Mouse (Mus musculus) forebrain, embryonic 11.5 days (tissue): ENCODE data around the gene Stpg4. TPM values are rescaled to one million over a fixed set of nuclear protein-coding genes. Genes with fewer than 3 reads are reported as not detected.
A peak's percentile ranks its signal among the peaks of the same experiment; 100 is the strongest.

Source experiments
- ATAC-seq: fragments of 200-750 bp; cut with Nextera tagmentation; replicated peaks from 2 replicates; pipeline ENCODE4 v1.8.0; 2017; ENCODE audit warnings: moderate TSS enrichment; ENCODE audit not compliant: low FRiP score
- DNase-seq: peaks from one replicate; pipeline ENCODE4 v3.0.0-alpha.2; 2017; ENCODE audit warnings: low spot score
- H3K27ac ChIP-seq: fragments of 300-500 bp; sonication (generic); 2 replicates; pipeline ENCODE4 v1.5.1; 2014; ENCODE audit warnings: low read depth, low read length
- H3K27me3 ChIP-seq: fragments of 300-500 bp; sonication (generic); 2 replicates; pipeline ENCODE4 v1.6.1; 2014; ENCODE audit warnings: mild to moderate bottlenecking, low read length, mixed read lengths; ENCODE audit not compliant: control insufficient read depth, insufficient read depth
- H3K36me3 ChIP-seq: fragments of 300-500 bp; sonication (generic); 2 replicates; pipeline ENCODE4 v1.6.1; 2014; ENCODE audit warnings: mild to moderate bottlenecking, low read length, moderate library complexity, mixed read lengths; ENCODE audit not compliant: control insufficient read depth, insufficient read depth
- H3K4me1 ChIP-seq: fragments of 300-500 bp; sonication (generic); replicated peaks from 2 replicates; pipeline ENCODE4 v1.6.1; 2014; ENCODE audit warnings: low read length, mixed read lengths; ENCODE audit not compliant: control insufficient read depth, insufficient read depth
- H3K4me2 ChIP-seq: fragments of 300-500 bp; sonication (generic); 2 replicates; pipeline ENCODE4 v1.6.1; 2014; ENCODE audit warnings: low read depth, mild to moderate bottlenecking, low read length, moderate library complexity, mixed read lengths; ENCODE audit not compliant: severe bottlenecking
- H3K4me3 ChIP-seq: fragments of 300-500 bp; sonication (generic); 2 replicates; pipeline ENCODE4 v1.5.1; 2014; ENCODE audit warnings: low read depth, low read length
- H3K9ac ChIP-seq: fragments of 300-500 bp; sonication (generic); 2 replicates; pipeline ENCODE4 v1.6.1; 2014; ENCODE audit warnings: low read length
- H3K9me3 ChIP-seq: fragments of 300-500 bp; sonication (generic); 2 replicates; pipeline ENCODE4 v1.6.1; 2016; ENCODE audit warnings: low read length, mixed read lengths; ENCODE audit not compliant: control insufficient read depth
- WGBS: fragments of 180-500 bp; shearing (Covaris S2); extraction: QIAGEN DNeasy Blood & Tissue Kit; methylation state at CpG from one replicate; pipeline ENCODE4 v1.1.7; 2014; 5-methylcytosine and 5-hydroxymethylcytosine counted together
- polyA plus RNA-seq: library from polyadenylated mRNA; unstranded; fragments of >200 nt; fragmentation: Nextera tagmentation; extraction: Ambion mirVana; gene quantifications from 2 replicates; pipeline ENCODE4 v1.2.1, GENCODE M21; 2014

Stpg4 gene
- polyA plus RNA-seq, 1 experiment from 2014 or later, result not detected

DNA sequence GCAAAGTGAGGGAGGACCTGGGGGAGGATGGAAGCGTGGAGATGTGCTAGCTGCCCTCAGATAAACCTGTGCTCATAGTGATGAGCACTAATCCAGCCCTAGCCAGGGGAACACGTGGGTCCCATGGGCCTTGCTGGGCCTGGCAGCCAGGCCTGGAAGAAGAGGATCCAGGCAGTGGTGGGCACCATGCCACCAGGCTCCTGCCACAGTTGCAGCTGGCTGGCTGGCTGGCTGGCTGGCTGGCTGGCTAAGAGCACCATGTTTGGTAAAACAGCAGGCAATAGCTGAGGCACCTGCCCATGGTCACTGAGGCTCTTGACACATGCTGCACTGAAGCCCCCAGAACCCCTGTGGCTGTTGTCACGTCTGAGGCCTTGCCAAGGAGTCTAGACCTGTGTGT, 59.9 kb downstream of the Stpg4 start:
- 61% methylated on average over 3 of the region's 3 CpGs for WGBS

DNA sequence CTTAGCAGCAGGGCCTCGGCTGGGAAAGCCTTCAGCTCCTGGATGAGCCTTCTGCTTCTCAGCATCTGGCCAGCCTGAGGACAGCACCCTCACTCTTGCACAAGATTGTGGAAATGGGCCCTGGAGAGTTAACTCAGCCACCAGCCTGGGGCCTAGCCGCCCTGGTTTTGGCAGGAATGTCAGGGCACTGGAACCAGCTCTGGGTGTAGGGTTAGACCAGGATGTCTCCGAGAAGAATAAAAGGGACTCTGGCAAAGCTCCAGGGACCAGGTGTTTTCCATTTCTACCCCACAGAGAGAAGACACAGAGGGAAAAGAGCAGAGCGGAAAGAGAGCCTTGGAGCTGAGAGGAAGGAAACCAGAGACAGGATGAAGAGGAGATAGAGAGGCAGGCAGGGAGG, 60.3 kb downstream of the Stpg4 start:
- Histone ChIP-seq H3K9ac (no peak overlapping the region), H3K27me3 (no peaks in the 10 kb centered on the region), H3K4me3 (no peak overlapping the region), H3K4me2 (no peak overlapping the region), H3K4me1 (peaks cover 3% of the 10 kb centered on the region; the same call in 1 of the 2 replicates), H3K27ac (no peak overlapping the region), H3K36me3 (no peaks in the 10 kb centered on the region), H3K9me3 (no peaks in the 10 kb centered on the region)
- no peak for DNase-seq
- no peak for ATAC-seq
- WGBS, result 49% methylated on average over 4 of the region's 4 CpGs

More for the DNA sequence above, 59.9 kb downstream of the Stpg4 start:
- no peaks in the 10 kb centered on the region for H3K36me3 ChIP-seq
- H3K9me3 ChIP-seq, result no peaks in the 10 kb centered on the region
- DNase-seq (no peak), ATAC-seq (no peak)
- peaks cover 3% of the 10 kb centered on the region; the same call in 1 of the 2 replicates for H3K4me1 ChIP-seq
- no peak overlapping the region for H3K27ac ChIP-seq
- H3K4me2 ChIP-seq, result no peak overlapping the region
- no peak overlapping the region for H3K9ac ChIP-seq
- H3K4me3 ChIP-seq, result no peak overlapping the region
- H3K27me3 ChIP-seq, result no peaks in the 10 kb centered on the region

DNA sequence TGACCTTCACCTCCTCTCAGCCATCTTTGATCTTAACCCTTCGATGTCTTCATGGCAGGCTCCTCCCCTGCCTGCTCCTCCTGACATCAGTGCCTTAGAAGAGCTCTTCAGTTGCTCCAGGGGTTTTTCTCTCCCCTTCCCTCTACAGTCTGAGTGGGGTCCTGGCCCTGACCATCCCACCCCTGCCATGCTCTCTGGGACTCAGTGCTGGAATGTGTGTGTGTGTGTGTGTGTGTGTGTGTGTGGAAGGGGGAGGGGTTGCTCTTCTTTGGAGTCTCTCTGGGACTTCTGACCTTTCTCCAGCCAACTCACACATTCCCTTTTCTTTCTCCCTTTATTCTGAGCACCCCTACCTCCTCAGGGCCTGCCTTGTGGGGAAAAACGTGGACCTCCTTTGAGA, 61.0 kb downstream of the Stpg4 start:
- no peak for DNase-seq

DNA sequence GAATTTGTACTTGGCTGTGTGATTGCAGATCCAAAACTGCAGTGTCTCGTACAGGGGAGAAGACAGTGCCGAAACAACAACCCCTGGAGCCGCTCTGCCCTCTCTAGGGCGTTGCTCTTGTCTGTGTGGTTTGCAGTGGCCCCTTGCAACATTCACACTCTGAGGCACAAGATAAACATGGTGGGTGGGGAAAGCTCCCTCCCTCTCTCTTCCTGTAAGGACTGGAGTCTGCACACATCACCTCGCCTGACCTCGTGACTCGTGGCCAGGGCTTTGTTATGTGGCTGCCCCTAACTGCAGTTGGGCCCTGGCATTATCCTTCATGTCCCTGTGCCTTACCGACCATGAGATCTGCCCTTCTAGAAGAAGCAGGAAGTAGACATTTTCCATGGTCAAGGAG, 62.3 kb downstream of the Stpg4 start:
- no peak for ATAC-seq
- H3K27ac ChIP-seq, result no peak overlapping the region
- H3K4me3 ChIP-seq, result no peak overlapping the region
- 63% methylated on average over 8 of the region's 8 CpGs for WGBS
- no peak overlapping the region for H3K4me2 ChIP-seq
- no peak overlapping the region for H3K9ac ChIP-seq
- H3K27me3 ChIP-seq, result no peaks in the 10 kb centered on the region
- no peak for DNase-seq
- no peaks in the 10 kb centered on the region for H3K36me3 ChIP-seq
- H3K9me3 ChIP-seq, result no peaks in the 10 kb centered on the region
- peaks cover 4% of the 10 kb centered on the region; the same call in 1 of the 2 replicates for H3K4me1 ChIP-seq

More for the DNA sequence above, 61.0 kb downstream of the Stpg4 start:
- Histone ChIP-seq H3K4me3 (no peak overlapping the region), H3K9ac (no peak overlapping the region), H3K36me3 (no peaks in the 10 kb centered on the region), H3K9me3 (no peaks in the 10 kb centered on the region), H3K27me3 (no peaks in the 10 kb centered on the region), H3K27ac (no peak overlapping the region), H3K4me2 (no peak overlapping the region), H3K4me1 (peaks cover 3% of the 10 kb centered on the region; the same call in 1 of the 2 replicates)
- 18% methylated on average over 2 of the region's 2 CpGs for WGBS
- 0 out of 2 replicates have a peak, but pooled peaks have one; percentile 51 for ATAC-seq

GRCm38 (mm10) chr17:87364108-87364507, 63.4 kb downstream of the Stpg4 start:
- Histone ChIP-seq H3K9me3 (no peaks in the 10 kb centered on the region), H3K4me1 (peaks cover 3% of the 10 kb centered on the region; the same call in 1 of the 2 replicates)
- WGBS, result 94% methylated on average over 15 of the region's 15 CpGs

GRCm38 (mm10) chr17:87361132-87361531, 66.4 kb downstream of the Stpg4 start:
- Histone ChIP-seq H3K4me2 (no peak overlapping the region), H3K9ac (no peak overlapping the region), H3K4me1 (0 out of 2 replicates have a peak, but pooled peaks cover 1% of the 10 kb centered on the region), H3K27me3 (no peaks in the 10 kb centered on the region), H3K9me3 (no peaks in the 10 kb centered on the region), H3K36me3 (no peaks in the 10 kb centered on the region), H3K4me3 (no peak overlapping the region), H3K27ac (no peak overlapping the region)
- WGBS, result 44% methylated on average over 3 of the region's 3 CpGs
- DNase-seq (no peak), ATAC-seq (no peak)

More at GRCm38 (mm10) chr17:87364108-87364507, 63.4 kb downstream of the Stpg4 start:
- H3K4me2 ChIP-seq, result no peak overlapping the region
- no peak overlapping the region for H3K27ac ChIP-seq
- DNase-seq (no peak), ATAC-seq (no peak)
- no peak overlapping the region for H3K4me3 ChIP-seq
- no peaks in the 10 kb centered on the region for H3K27me3 ChIP-seq
- no peak overlapping the region for H3K9ac ChIP-seq
- no peaks in the 10 kb centered on the region for H3K36me3 ChIP-seq

GRCm38 (mm10) chr17:87357506-87357905, 70.0 kb downstream of the Stpg4 start:
- 86% methylated on average over 9 of the region's 9 CpGs for WGBS
- no peaks in the 10 kb centered on the region for H3K9me3 ChIP-seq
- H3K36me3 ChIP-seq, result no peaks in the 10 kb centered on the region
- H3K4me2 ChIP-seq, result no peak overlapping the region
- H3K27ac ChIP-seq, result no peak overlapping the region
- H3K4me3 ChIP-seq, result no peak overlapping the region
- no peak overlapping the region for H3K9ac ChIP-seq
- no peak for DNase-seq
- H3K4me1 ChIP-seq, result peaks cover 5% of the 10 kb centered on the region
- no peaks in the 10 kb centered on the region for H3K27me3 ChIP-seq
- no peak for ATAC-seq

DNA sequence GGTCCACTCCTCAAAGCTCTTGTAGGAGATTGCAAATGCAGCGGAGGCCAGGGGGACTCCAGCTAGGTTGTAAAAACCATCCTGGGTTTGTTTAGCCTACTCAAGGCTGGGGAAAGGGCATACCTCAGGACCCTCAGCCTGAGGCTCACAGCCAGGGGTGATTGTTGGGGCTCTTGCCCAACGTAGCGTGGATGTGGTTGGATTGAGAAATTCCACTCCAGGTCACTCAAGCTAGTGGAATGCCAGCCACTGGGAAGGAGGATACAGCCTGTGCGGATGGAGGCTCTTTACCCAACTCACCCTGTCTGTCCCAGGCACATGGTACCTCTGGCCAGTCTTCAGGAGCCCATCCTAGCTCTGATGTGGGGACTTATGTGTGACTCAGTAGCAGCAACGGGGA, 71.3 kb downstream of the Stpg4 start:
- H3K4me1 ChIP-seq, result peaks cover 13% of the 10 kb centered on the region
- H3K36me3 ChIP-seq, result no peaks in the 10 kb centered on the region
- H3K4me2 ChIP-seq, result no peak overlapping the region
- H3K4me3 ChIP-seq, result no peak overlapping the region
- DNase-seq (no peak), ATAC-seq (no peak)
- no peaks in the 10 kb centered on the region for H3K27me3 ChIP-seq
- H3K27ac ChIP-seq, result no peak overlapping the region
- no peak overlapping the region for H3K9ac ChIP-seq
- 83% methylated on average over 5 of the region's 5 CpGs for WGBS
- H3K9me3 ChIP-seq, result no peaks in the 10 kb centered on the region

DNA sequence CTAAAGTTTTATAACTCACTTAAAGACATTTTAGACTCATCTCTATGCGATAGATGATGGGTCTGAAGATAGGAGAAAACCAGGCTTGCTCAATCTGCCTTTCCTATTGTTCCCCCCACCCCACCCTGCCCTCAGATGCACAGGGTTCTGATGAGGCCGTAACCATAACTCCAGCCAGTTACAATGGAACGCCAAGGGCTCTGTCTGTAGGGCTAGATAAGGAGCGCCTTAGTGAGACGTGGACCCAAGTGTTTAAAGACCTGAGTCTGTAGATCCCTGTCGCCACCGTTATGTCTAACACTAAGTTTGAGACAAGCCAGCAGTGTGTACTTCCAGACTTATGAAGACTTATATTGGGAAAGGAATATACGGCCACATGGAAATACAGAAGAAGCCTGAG, 72.1 kb downstream of the Stpg4 start:
- WGBS, result 92% methylated on average over 8 of the region's 8 CpGs
- ATAC-seq, result no peak
- H3K9ac ChIP-seq, result no peak overlapping the region
- H3K4me2 ChIP-seq, result no peak overlapping the region
- no peaks in the 10 kb centered on the region for H3K27me3 ChIP-seq
- H3K27ac ChIP-seq, result no peak overlapping the region
- H3K9me3 ChIP-seq, result no peaks in the 10 kb centered on the region
- peaks cover 18% of the 10 kb centered on the region for H3K4me1 ChIP-seq
- no peak overlapping the region for H3K4me3 ChIP-seq
- no peaks in the 10 kb centered on the region for H3K36me3 ChIP-seq
- DNase-seq, result no peak
